Mouse (Mus musculus): Measurements from ENCODE around the gene Plscr5. TPM values are rescaled to one million over a fixed set of nuclear protein-coding genes. Genes with fewer than 3 reads are reported as not detected.
"Not testable (repeated sequence)": the region's sequence is repeated elsewhere in the genome, so short reads cannot be mapped to it uniquely, and the experiment has no call there.

Gene Plscr5
- not detected for total RNA-seq (2021)

DNA sequence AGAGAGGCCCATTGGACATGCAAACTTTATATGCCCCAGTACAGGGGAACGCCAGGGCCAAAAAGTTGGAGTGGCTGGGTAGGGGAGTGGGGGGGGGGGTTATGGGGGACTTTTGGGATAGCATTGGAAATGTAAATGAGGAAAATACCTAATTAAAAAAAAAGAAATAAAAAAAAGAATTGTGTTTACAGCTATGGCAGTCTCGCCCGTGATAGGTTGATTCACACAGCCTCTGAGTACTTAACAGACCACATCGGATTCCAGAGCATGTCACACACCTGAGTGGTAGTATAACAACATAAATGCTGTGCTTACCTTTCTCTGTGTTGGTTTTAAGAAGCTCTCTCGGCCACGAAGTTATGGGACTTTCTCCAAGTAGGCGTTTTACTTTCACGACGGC lies at the start of gene Plscr5:
TSS of gene Plscr5 (plus strand) at position 301 of the 400 bp plus-strand sequence.
- DNase-seq (ENCODE audit: low spot score in 2 of 2); intact Hi-C loops (cut with DNase I): not testable (repeated sequence)

DNA sequence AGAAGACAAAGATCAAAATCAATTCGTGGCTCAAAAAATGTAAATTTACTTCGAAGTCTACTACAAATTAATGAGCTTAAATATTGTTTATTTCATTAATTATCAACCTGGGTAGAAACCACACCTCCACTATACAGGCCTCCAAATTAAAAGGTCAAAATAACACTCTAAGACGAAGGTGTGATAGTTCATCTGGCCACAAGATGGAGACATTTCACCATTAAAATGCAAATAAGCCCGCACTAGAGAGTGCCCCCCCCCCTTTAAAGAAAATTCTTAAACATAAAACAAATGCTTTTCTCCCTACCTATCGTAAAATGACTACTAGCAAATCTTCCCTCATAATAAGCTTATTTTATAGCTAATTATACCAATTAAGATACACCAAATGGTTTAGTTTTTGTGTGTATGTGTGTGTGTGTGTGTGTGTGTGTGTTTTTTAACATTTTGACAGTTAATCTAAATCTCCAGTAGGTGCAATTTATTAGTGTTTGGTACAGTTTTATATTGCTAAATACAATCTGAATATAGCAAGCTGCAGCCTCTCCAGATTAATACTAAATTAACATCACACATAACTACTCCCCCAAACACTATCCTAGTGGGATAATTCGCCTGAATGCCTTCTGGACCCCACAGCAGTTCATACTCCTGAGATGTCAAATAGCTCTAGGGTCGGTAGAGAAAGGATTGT lies 45.0 kb upstream of the Plscr5 start:
- DNase-seq (ENCODE audit: low spot score in 2 of 2), result peak in 1 of 2 experiments; percentile 6
- intact Hi-C loops (cut with DNase I), result loop anchor here (1.0 to 10.0 kb wide), 3 partner anchors 57 to 463 kb away; no protein-coding TSS in a partner anchor

DNA sequence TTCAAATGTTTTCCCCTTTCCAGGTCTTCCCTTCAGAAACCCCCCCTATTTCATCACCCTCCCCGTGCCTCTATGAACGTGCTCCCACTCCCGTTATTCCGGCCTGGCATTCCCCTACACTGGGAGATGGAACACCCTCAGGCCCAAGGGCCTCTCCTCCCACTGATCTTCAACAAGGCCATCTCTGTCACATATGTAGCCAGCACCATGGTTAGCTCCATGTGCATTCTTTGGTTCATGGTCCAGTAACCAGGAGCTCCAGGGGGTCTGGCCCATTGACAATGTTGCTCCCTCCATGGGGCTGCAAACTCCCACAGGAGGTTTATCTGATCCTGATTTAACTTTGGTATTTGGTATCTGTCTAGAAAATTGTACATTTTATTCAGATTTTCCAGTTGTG lies 30.5 kb upstream of the Plscr5 start:
- DNase-seq (ENCODE audit: low spot score in 2 of 2), result no peak
- intact Hi-C loops (cut with DNase I), result no loop called here

GRCm38 (mm10) chr9:92173318-92173985 lies 19.3 kb upstream of the Plscr5 start:
- no peak for DNase-seq (ENCODE audit: low spot score in 2 of 2)
- intact Hi-C loops (cut with DNase I), result no loop called here

GRCm38 (mm10) chr9:92174176-92175075 lies 18.3 kb upstream of the Plscr5 start:
- intact Hi-C loops (cut with DNase I), result no loop called here
- peak; percentile 40 to 60 for DNase-seq (ENCODE audit: low spot score in 2 of 2)

DNA sequence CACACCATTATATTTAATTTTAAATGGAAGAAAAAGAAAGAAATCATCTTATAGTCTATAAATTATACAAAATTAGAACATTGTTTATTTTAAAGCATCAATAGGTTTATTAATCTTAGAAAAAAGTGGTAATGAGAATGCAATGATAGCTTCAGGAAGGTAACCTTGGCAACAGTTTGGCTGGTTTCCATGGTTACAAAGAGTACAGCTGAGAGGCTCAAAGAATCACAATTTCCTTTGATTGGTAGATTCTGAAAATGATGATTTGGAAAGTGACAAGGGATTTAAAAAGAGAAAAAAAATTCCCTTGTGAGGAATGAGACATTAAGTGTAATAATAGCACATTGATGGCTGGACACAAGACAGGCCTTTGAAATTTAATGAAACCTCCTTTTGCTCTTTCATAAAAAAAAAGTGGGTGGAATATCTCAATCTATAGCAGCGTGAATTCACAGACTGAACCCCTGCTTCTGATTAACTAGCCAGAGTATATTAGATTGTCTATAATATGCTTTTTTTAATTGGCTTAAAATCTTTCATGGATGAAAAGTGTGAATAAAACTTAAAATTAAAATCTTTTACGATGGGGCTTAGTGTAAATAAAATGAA lies 13.8 kb upstream of the Plscr5 start:
- intact Hi-C loops (cut with DNase I), result no loop called here
- peak in 1 of 2 experiments; percentile 28 for DNase-seq (ENCODE audit: low spot score in 2 of 2)

GRCm38 (mm10) chr9:92191295-92191694 lies 1.4 kb upstream of the Plscr5 start:
- intact Hi-C loops (cut with DNase I), result no loop called here
- DNase-seq (ENCODE audit: low spot score in 2 of 2), result no peak

DNA sequence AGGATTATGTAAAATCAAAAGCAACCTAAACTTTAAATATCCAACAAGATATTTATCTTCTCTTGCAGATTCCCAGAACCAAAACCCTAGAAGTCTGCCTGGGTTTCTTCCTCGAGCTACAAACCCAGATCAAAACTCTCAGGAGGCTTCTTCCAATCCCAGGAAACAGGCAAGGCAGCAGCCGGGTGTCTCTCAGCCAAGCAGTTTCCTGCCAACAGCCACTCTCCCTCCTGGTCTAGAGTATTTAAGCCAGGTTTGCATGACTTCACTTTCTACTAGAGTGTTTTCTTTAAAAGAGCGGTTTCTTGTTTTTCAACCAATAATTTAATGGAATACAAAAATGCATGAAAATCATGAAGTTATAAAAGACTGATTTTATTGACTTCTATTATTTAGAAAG lies 5.7 kb downstream of the Plscr5 start:
- DNase-seq (ENCODE audit: low spot score in 2 of 2), result no peak
- intact Hi-C loops (cut with DNase I), result no loop called here

DNA sequence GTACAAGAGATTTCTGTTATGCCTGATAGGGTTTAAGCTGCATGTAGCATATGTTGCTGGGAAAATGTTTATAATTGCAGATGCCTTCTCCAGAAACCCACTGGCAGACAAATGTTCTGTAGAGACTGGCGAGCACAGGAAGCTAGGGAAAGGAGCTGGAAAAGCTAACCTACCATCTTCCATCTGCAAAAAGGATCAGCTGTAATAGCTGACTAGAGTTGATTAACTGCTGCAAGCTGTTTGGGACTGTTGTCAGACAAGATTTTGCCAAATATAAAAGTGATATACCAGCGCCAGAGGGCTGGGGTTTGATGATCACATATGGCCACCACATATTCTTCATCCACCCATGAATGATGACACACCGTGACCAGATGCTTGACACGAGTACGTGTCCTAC lies 6.8 kb downstream of the Plscr5 start:
- intact Hi-C loops (cut with DNase I), result no loop called here
- DNase-seq (ENCODE audit: low spot score in 2 of 2), result no peak

GRCm38 (mm10) chr9:92204397-92204796 lies 11.7 kb downstream of the Plscr5 start:
- no peak for DNase-seq (ENCODE audit: low spot score in 2 of 2)
- intact Hi-C loops (cut with DNase I), result loop anchor here (1.0 kb wide), 1 partner anchor 57 kb away; no protein-coding TSS in a partner anchor

- DNase-seq (ENCODE audit: low spot score in 2 of 2), result peak; percentile 52 to 55
- intact Hi-C loops (cut with DNase I), result loop anchor here (5.0 kb wide), 1 partner anchor 1510 kb away; no protein-coding TSS in a partner anchor
Observed at GRCm38 (mm10) chr9:92207307-92207706, 14.6 kb downstream of the Plscr5 start.

DNA sequence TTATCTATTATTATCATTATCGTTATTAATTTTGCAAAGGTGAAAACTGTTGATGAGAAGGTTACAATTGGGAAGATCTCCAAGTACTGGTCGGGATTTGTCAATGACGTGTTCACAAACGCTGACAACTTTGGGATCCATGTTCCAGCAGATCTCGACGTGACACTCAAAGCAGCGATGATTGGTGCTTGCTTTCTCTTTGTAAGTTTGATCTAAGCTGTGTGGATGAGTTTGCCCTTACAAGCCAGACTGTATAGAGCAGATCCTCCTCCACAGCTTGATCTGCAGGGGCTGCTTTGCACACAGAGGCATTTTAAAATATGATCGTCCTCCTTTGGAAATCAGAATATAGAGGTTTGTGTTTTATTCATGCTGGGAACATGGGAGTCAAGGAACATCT lies 15.0 kb downstream of the Plscr5 start:
- intact Hi-C loops (cut with DNase I), result loop anchor here (5.0 kb wide), 1 partner anchor 1510 kb away; no protein-coding TSS in a partner anchor
- no peak for DNase-seq (ENCODE audit: low spot score in 2 of 2)

DNA sequence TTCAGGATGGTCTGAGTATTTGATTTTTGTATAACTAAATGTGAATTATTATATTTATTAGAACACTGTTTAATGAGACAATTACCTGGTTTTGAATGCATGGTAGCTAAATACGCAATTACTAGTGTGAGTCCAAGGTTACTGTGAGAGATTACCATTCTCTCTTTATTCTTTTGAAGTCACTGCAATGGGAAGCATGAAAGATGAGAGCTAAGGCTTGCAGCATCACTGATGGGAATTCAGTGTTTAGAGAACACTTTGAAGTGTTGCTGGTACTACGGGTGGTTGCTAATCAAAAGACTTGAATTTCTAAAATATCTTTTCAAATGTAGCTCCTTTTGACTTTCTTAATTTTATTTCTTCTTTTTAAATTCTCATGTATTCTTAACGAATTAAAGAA lies 17.1 kb downstream of the Plscr5 start:
- DNase-seq (ENCODE audit: low spot score in 2 of 2), result no peak
- intact Hi-C loops (cut with DNase I), result loop anchor here (5.0 to 10.0 kb wide), 2 partner anchors 665 to 1513 kb away; no protein-coding TSS in a partner anchor

DNA sequence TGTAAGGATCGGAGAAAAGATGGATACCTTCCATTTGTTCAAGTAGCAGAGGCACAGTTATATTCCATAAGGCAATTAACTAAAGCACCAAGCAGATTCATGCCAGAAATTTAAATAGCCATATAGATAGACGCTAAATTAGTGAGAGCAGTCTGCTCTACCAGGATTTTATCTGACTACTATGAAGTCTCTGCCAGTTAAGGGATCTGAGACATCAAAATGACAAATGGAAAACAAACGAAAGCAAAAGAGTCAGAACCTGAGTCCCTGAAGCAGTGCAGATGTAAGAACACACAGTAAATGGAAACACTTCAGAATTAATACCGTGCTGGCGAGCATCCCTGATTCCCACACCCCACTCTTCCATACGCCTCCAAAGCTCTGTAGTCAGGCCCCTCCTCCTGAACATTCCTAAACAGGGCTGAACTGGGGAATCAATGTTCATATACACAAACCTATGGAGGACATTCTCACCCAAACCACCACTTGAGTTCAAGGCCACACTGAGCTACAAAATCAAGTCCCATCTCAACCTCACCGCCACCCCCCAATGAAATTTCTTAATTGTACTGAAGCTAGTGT lies 17.7 kb downstream of the Plscr5 start:
- DNase-seq (ENCODE audit: low spot score in 2 of 2), result no peak
- intact Hi-C loops (cut with DNase I), result loop anchor here (10.0 kb wide), 1 partner anchor 664 kb away; no protein-coding TSS in a partner anchor

DNA sequence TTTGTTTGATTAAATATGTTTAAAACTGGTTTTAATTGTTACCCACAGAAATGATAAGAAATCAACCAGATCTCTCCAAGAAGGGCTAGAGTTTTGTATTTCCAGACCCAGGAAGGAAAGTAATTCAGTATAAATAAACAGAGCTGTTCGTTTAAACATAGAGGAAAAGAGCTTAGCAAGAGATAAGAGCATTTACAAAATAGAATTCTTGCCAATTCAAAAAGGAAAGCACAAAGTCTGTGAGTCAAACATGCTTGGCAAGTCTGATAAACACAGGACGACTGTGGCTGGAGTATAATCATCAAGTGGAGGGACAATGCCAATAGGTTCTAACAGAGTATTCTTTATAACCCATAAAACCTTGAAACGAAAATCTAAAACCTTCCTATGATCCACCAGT lies 18.3 kb downstream of the Plscr5 start:
- intact Hi-C loops (cut with DNase I), result loop anchor here (10.0 kb wide), 1 partner anchor 664 kb away; no protein-coding TSS in a partner anchor

GRCm38 (mm10) chr9:92217484-92217883 lies 24.7 kb downstream of the Plscr5 start:
- intact Hi-C loops (cut with DNase I), result loop anchor here (2.0 to 10.0 kb wide), 3 partner anchors 157 to 657 kb away; no protein-coding TSS in a partner anchor
- peak; percentile 11 to 15 for DNase-seq (ENCODE audit: low spot score in 2 of 2)

More for the DNA sequence above, 18.3 kb downstream of the Plscr5 start:
- DNase-seq (ENCODE audit: low spot score in 2 of 2), result no peak

GRCm38 (mm10) chr9:92217896-92218295 lies 25.2 kb downstream of the Plscr5 start:
- intact Hi-C loops (cut with DNase I), result loop anchor here (2.0 to 10.0 kb wide), 3 partner anchors 157 to 657 kb away; no protein-coding TSS in a partner anchor
- DNase-seq (ENCODE audit: low spot score in 2 of 2), result no peak

GRCm38 (mm10) chr9:92220151-92220550 lies 27.4 kb downstream of the Plscr5 start:
- intact Hi-C loops (cut with DNase I), result no loop called here
- DNase-seq (ENCODE audit: low spot score in 2 of 2), result no peak

GRCm38 (mm10) chr9:92221480-92221879 lies 28.7 kb downstream of the Plscr5 start:
- no peak for DNase-seq (ENCODE audit: low spot score in 2 of 2)
- intact Hi-C loops (cut with DNase I), result no loop called here

Data from left cerebral cortex, postnatal 25 days (tissue).